Mouse (Mus musculus): Measurements from ENCODE around the gene Ppm1m.

Ppm1m gene

DNA sequence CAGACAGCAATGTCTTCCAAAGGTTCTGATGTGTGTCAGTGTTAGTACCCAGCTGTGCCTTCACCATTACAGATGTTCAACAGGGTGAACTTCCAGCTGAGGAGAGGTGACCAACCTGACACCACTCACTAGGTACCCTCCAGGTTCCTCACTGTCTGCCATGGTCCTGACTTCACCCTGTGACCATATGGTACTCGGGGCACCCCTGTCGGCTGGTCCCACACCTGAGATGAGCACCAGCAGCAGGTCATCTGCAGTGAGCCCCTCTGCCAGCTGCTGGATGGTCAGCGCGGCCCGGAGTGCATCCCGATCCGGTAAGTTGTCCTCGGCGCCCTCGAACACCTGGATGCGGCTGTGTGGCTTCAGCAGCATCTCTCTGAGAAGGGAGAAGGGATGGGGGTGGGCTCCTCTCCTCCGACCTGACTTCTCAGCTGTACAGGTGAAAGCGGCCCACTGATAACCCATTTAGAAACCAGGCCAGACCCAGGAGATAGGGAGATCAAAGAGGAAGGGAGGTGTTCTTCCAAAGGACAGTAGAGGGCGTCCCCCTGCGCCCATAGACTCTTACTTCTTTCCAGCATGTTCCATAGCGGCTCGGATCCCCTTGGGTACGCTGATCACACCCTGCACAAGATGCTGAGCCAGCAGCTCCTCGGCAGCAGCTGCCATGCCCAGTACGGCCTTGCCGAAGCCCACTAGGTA is 42.5 kb downstream of the Ppm1m start:
- DNase-seq: no peak

DNA sequence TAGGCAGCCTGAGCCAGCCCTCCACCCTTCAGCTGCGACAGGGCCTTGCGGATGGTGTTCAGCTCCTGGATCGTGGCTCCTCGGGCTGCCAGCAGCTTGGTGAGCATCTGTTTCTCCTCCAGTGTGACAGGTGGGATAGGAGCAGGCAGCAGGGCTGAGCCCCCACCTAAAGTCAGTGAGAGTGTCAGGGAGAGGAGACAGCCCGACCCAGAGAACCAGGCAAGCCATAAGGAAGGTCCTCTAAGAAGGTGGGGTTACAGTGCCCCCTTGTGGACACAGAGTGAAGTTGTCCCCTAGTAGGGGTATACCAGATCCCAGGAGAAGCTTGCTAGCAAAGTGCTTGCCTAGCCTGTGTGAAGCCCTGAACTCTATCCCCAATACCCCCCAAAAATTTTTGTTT is 43.1 kb downstream of the Ppm1m start:
- peak in 1 of 2 experiments; percentile 25 for DNase-seq

DNA sequence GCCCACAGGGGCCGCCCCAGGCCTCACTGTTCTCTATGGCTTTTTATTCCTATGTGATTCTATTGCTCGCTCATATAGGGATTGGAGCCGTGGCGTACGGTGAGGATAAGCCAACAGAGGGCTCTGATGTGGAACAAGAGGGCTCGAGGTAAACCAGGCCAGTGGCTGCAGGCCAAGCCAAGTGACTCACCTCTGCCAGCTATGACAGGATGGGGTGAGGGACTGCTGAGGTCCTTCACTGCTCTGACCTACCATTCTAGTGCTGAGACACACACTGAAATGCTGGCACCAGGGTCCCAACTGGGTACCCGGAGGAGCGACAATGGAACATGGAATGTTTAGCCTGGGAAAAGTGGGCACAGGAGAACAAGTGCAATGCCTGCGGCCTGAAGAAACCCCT is 45.4 kb downstream of the Ppm1m start:
- no peak for DNase-seq

DNA sequence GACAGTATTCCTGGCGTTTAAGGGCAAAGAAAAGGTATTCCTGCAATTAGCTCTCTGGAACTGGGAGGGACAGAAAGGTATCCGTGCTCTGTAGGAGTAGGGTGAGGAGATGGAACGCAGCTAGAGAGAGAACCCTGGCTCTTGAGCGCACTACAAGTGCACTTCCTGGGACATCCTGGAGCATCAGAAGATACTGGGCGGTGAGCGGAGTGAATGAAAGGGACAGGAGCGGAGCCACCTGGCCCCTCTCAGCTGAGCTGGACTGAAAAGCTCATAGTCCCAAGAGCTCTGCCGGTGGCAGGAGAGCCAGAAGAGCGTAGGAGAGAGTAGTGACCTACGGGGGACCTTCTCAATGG is 50.2 kb downstream of the Ppm1m start:
- DNase-seq: no peak

DNA sequence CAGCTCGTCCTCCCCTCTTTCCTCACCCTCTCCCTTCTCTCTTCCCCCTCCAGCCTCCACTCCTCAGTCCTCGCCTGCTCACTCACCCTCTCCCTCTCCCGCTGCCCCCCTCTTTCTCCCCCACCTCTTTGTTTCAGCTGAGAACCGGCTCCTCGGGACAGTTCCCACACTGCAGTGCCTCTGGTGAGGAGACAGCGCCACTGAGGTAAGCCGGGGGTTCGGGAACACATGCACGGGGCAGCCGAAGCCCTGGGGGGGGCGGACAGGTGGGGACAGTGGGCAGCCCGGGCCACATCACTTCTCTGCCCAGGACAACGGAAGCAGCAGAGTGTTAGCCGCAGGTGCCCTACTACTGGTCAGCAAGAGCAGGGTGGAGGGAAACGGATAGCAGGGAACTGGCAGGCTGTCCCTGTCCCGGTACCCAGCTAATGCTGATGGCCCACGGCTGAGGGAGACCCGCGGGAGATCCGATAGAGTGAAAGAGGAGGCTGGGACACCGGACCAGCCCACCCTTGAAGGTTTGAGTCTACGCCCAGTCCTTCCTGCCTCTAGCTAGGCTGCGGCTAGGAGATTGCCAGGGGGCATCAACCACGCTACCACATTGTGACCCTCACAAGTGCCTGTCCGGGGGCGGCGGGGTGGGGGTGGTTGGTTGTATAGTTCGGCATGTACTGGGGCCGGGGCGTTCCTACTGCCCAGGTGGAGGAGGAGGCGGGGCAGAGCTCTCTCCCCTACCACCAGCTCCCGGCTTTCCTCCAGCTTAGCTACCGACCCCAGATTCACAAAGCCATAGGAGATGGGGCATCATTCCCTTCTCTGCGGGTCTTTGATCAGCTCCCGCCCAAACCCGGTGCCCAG is 50.8 kb downstream of the Ppm1m start:
- no peak for DNase-seq

DNA sequence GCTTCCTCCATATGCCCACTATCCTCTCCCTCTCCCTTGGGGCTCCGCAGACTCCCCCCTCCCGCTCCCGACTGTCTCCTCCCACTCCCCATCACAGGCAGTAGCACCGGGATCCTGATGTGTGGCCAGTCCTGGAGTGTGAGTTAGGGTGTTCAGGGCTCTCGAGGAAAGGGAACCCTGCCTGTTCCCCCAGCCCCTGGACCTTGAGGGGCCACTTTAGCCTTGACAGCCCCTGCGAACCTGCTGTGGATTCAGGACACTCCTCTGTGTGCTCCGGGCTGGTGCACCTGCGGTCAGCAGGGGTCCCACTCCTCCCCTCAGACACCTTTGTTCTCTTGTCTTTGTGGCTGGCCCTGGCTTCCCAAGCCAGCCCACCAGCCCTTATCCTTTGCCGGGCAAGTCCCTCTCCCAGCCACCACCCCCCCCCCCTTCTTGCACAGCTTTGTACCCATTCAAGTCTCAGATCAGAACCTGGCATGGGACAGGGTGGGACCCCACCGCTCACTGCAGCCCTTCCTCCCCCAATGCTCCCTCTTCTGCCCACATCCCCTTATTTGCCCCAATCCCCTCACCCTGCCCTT is 51.6 kb downstream of the Ppm1m start:
- DNase-seq: no peak

DNA sequence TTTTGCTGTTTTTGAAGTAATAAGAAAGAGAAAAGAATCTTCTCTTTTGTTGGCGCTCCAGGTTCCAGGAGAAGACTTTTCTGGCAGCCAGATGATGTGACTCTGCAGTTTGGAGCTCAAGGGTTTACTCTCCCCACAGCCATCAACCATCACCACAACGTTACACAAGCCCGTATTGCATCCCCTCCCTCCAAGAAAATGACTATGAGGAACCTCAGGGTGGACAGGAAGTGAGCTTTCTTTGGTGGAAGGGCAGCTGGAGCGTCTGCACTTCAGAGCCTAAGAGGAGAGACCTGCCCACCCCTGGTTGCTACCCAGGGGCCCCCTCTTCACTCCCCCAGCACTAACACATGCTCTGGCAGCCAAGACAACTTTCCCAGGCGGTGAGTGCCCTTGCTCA is 52.3 kb downstream of the Ppm1m start:
- no peak for DNase-seq

DNA sequence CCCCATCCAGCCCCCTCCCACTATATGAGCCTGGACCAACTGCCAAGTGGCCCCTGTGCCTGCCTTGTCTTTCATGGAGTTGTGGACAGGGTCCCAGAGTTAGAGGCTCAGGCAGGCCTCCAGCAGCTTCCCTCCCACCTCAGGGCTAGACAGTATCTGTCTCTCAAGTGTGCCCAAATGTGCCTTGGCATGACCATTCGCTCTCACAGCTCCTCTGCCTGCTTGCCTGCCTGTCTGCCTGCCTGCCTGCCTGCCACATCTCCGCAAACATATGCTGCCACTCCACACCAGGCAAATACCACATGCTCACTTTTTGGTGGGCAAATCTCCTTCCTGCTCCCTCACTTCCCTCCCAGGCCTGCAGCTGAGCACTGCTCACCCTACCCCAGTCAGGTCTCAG is 54.0 kb downstream of the Ppm1m start:
- no peak for DNase-seq

All from thymus, adult 18-20 months (tissue).